Mouse (Mus musculus) testis, adult 2 months (tissue): ENCODE results near the gene Clec16a.

ENCODE experiments used
- CTCF ChIP-seq: fragments of 200-500 bp; IDR thresholded peaks from 2 replicates; pipeline ENCODE4 v1.5.1; 2012; ENCODE audit warnings: low read depth, mild to moderate bottlenecking, inconsistent platforms, low read length, moderate library complexity; ENCODE audit not compliant: control insufficient read depth, insufficient read depth, insufficient replicate concordance
- POLR2A ChIP-seq: fragments of 200-500 bp; IDR thresholded peaks from 2 replicates; pipeline ENCODE4 v1.6.1; 2012; ENCODE audit warnings: low read depth, mild to moderate bottlenecking, inconsistent platforms, low read length, moderate library complexity; ENCODE audit not compliant: control insufficient read depth

DNA sequence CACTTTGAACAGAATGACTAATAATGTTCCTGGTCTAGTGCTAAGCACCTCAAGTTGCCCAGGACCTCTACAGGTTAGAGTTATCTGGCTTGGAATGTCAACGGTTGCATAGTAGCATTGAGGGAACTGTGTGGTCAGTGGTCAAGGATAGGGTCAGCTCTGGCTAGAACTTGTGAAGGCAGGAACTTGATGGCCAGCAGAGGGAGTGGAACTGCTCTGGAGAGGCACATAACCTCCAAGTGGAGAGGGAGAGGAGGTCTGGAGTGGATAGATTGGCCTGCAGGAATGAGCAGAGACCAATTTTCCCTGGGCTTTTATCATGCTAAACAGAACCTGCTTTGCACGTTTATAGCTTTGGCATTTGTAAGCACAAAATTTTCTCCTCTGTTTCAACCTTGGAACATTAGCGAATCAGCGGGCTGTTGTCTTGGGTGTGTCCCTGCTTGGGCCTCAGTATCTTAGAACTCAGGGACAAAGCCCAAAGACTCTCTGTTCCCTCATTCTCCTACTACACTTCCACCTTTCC, 83.0 kb downstream of the Clec16a start:
- no peak for TF ChIP-seq CTCF
- no peak for TF ChIP-seq POLR2A
